Mouse (Mus musculus) cortical plate, adult 2 months (tissue): ENCODE measurements around the gene Fkrp.

Experiments used
- CTCF ChIP-seq: fragments of 200-500 bp; IDR thresholded peaks from 2 replicates; pipeline ENCODE4 v1.5.1; 2011; ENCODE audit warnings: mild to moderate bottlenecking, control low read depth, low read length; ENCODE audit not compliant: insufficient read depth; ENCODE audit errors: extremely low read depth
- POLR2A ChIP-seq: fragments of 200-500 bp; IDR thresholded peaks from 2 replicates; pipeline ENCODE4 v1.6.1; 2011; ENCODE audit warnings: mild to moderate bottlenecking, low read length, control low read depth; ENCODE audit not compliant: insufficient read depth; ENCODE audit errors: extremely low read depth

DNA sequence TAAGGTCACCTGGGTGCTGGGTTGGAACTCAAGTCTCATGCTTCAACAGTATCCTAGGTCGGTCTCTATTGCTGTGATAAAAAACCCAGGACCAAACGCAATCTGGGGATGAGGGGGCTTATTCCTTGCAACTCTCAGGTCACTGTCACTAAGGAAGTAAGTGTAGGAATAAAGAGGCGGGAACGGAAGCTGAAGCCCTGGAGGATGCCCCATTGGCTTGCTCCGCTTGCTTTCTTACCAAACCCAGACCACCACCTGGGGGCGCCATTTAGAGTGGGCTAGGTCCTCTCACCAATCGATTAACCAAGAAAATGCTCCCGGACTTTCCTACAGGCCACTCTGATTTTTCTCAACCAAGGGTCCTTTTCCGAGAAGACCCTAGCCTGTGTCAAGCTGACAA is 8.6 kb downstream of the Fkrp start:
- TF ChIP-seq CTCF = no peak
- no peak for TF ChIP-seq POLR2A
